Mouse (Mus musculus) kidney, embryonic 15.5 days (tissue): ENCODE measurements at regions not wholly inside any gene's neighbourhood (a gene's known extent, or its start where the extent isn't known, plus 50 kb on each side); places are given as distances from the start of the nearest gene placed in this dataset.
"Not testable (repeated sequence)": the region's sequence is repeated elsewhere in the genome, so short reads cannot be mapped to it uniquely, and the experiment has no call there.

Source experiments
- ATAC-seq: fragments of 200-750 bp; cut with Nextera tagmentation; replicated peaks from 2 replicates; pipeline ENCODE4 v1.8.0; 2017; ENCODE audit warnings: moderate TSS enrichment; ENCODE audit not compliant: low FRiP score
- H3K27ac ChIP-seq: fragments of 300-500 bp; sonication (generic); 2 replicates; pipeline ENCODE4 v1.5.1; 2015; ENCODE audit warnings: mild to moderate bottlenecking, inconsistent platforms
- H3K27me3 ChIP-seq: fragments of 300-500 bp; sonication (generic); 2 replicates; pipeline ENCODE4 v1.6.1; 2015; ENCODE audit warnings: inconsistent platforms
- H3K36me3 ChIP-seq: fragments of 300-500 bp; sonication (generic); 2 replicates; pipeline ENCODE4 v1.6.1; 2015; ENCODE audit warnings: inconsistent platforms
- H3K4me1 ChIP-seq: fragments of 300-500 bp; sonication (generic); 2 replicates; pipeline ENCODE4 v1.6.1; 2015; ENCODE audit warnings: inconsistent platforms
- H3K4me2 ChIP-seq: fragments of 300-500 bp; sonication (generic); 2 replicates; pipeline ENCODE4 v1.6.1; 2015; ENCODE audit warnings: moderate library complexity, mild to moderate bottlenecking, inconsistent platforms
- H3K4me3 ChIP-seq: fragments of 300-500 bp; sonication (generic); replicated peaks from 2 replicates; pipeline ENCODE4 v1.5.1; 2015; ENCODE audit warnings: mild to moderate bottlenecking, inconsistent platforms
- H3K9ac ChIP-seq: fragments of 300-500 bp; sonication (generic); 2 replicates; pipeline ENCODE4 v1.6.1; 2015; ENCODE audit warnings: mild to moderate bottlenecking, inconsistent platforms
- H3K9me3 ChIP-seq: fragments of 300-500 bp; sonication (generic); replicated peaks from 2 replicates; pipeline ENCODE4 v1.6.1; 2016; ENCODE audit warnings: inconsistent platforms
- WGBS: fragments of 180-500 bp; shearing (Covaris S2); methylation state at CpG from one replicate; pipeline ENCODE4 v1.1.7; 2015; ENCODE audit warnings: mixed read lengths; 5-methylcytosine and 5-hydroxymethylcytosine counted together

DNA sequence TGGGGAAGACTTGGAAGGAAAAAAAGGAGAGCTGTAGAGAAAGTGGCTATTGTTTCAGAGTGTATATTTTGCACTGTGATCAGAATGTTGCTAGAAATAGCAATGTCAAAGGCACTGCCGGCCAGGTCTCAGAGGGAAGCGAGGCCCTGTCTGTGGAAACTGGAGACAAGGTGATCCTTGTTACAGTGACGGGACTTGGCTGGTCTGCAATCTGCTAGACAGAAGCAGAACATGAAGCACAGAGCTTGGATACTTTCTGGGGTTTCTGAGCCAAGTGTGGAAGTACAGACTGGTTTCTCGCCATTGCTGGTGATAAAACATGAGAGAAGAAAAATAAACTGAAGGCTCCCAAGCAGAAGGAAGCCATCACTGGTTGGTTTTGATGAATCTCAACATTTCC lies 198.3 kb upstream of the Slc7a14 start:
- H3K9ac ChIP-seq = no peak overlapping the region
- no peak for ATAC-seq
- H3K27ac ChIP-seq = no peak overlapping the region
- H3K9me3 ChIP-seq = no peaks in the 10 kb centered on the region
- 67% methylated on average over 4 of the region's 4 CpGs for WGBS
- no peak overlapping the region for H3K4me2 ChIP-seq
- H3K27me3 ChIP-seq = no peaks in the 10 kb centered on the region
- H3K36me3 ChIP-seq = no peaks in the 10 kb centered on the region
- no peak overlapping the region for H3K4me3 ChIP-seq
- H3K4me1 ChIP-seq = no peaks in the 10 kb centered on the region

DNA sequence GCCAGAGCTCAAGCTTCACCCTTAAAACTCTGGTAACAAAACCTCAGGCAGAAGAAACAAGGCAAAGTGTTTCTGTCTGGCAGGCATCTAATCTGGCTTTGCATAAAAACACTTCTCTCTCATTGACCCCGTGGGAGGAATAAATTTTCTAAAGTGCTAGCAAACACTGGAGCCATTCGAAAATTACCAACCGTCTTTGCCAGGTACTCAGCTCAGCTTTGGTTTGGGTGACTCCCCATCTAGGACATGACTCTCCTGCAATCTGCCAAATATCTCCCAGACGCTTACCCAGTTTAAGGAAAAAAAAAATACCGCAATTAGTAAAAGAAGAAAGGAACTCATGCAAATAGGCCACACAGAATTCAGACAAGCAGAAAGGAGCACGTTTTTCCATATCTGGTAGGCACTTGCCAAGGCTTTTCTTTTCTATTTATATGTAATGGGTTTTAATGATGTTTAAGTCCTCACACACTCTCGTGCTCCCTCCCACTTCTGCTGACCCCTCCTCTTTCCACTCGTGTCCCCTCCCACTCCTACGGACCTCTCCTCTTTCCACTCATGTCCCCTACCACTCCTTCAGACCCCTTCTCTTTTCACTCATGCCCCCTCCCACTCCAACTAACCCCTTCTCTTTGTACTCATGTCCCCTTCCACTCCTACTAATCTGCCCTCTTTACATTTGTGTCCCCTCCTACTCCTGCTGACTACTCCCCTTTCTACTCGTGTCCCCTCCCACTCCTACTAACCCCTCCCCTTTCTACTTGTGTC lies 189.2 kb upstream of the Slc7a14 start:
- Histone ChIP-seq H3K27ac (no peak overlapping the region), H3K4me3 (no peak overlapping the region), H3K4me2 (no peak overlapping the region), H3K4me1 (no peaks in the 10 kb centered on the region), H3K36me3 (no peaks in the 10 kb centered on the region), H3K9ac (no peak overlapping the region), H3K9me3 (peaks cover 11% of the 10 kb centered on the region; the same call in 1 of the 2 replicates), H3K27me3 (no peaks in the 10 kb centered on the region)
- 72% methylated on average over 10 of the region's 10 CpGs for WGBS
- no peak for ATAC-seq

- no peak overlapping the region for H3K27ac ChIP-seq
- no peak overlapping the region for H3K4me2 ChIP-seq
- H3K4me3 ChIP-seq = no peak overlapping the region
- ATAC-seq = no peak
- WGBS = 87% methylated on average over 1 of the region's 1 CpGs
- H3K27me3 ChIP-seq = no peaks in the 10 kb centered on the region
- no peaks in the 10 kb centered on the region for H3K4me1 ChIP-seq
- peaks cover 11% of the 10 kb centered on the region; the same call in 1 of the 2 replicates for H3K9me3 ChIP-seq
- no peaks in the 10 kb centered on the region for H3K36me3 ChIP-seq
- H3K9ac ChIP-seq = no peak overlapping the region
These were observed 185.1 kb upstream of the Slc7a14 start for GRCm38 (mm10) chr3:31495287-31495686.

DNA sequence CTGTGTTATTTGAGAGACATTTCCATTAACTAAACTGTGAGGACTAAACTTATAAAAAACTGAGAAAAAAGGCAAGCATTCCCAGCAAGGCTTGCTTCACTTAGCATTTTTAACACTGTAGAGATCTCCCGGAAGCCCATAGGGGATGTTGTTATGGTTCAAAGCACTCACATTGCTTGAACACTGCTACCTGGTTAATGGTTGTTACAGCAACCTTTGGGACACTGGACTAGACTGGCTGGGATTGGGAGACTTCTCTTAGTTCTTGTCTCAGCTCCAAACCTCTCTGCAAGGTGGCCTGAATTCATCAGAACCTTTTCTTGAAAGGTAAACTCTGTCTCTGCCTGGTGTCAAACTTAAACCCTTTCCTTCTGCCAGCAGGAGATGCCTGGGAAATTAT lies 184.5 kb upstream of the Slc7a14 start:
- H3K4me2 ChIP-seq = no peak overlapping the region
- 74% methylated on average over 1 of the region's 1 CpGs for WGBS
- no peak overlapping the region for H3K9ac ChIP-seq
- no peak overlapping the region for H3K4me3 ChIP-seq
- ATAC-seq = no peak
- H3K9me3 ChIP-seq = peaks cover 11% of the 10 kb centered on the region; the same call in 1 of the 2 replicates
- no peaks in the 10 kb centered on the region for H3K4me1 ChIP-seq
- no peaks in the 10 kb centered on the region for H3K36me3 ChIP-seq
- no peaks in the 10 kb centered on the region for H3K27me3 ChIP-seq
- H3K27ac ChIP-seq = no peak overlapping the region

DNA sequence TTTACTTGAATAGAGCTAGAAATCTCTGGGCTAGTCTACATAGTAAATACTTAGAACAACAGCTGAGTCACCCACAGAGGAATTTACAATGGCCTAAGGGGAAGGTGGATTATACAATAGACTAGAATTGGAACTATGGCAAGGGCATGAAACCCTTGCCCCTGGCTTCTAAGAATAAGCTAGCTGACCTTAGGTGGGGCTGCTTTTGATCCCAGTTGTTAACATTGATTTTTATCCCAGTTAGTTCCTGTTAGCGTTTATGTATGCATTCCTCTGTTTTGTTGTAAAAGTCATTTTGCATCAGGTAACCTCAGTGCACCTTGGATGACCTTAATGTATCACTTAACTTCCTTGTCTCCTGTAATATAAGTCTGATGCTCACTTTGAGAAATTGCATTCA lies 181.6 kb upstream of the Slc7a14 start:
- ATAC-seq, H3K27me3 ChIP-seq, H3K9me3 ChIP-seq, H3K4me1 ChIP-seq, H3K36me3 ChIP-seq, H3K27ac ChIP-seq, H3K9ac ChIP-seq, H3K4me2 ChIP-seq, H3K4me3 ChIP-seq: not testable (repeated sequence)
- WGBS = 100% methylated on average over 1 of the region's 1 CpGs

- H3K9me3 ChIP-seq = no peaks in the 10 kb centered on the region
- ATAC-seq = no peak
- no peaks in the 10 kb centered on the region for H3K36me3 ChIP-seq
- no peak overlapping the region for H3K9ac ChIP-seq
- H3K27me3 ChIP-seq = no peaks in the 10 kb centered on the region
- 86% methylated on average over 6 of the region's 6 CpGs for WGBS
- H3K4me1 ChIP-seq = no peaks in the 10 kb centered on the region
- H3K4me2 ChIP-seq = no peak overlapping the region
- H3K4me3 ChIP-seq = no peak overlapping the region
- H3K27ac ChIP-seq = no peak overlapping the region
These were observed 177.4 kb upstream of the Slc7a14 start for GRCm38 (mm10) chr3:31487596-31487995.

DNA sequence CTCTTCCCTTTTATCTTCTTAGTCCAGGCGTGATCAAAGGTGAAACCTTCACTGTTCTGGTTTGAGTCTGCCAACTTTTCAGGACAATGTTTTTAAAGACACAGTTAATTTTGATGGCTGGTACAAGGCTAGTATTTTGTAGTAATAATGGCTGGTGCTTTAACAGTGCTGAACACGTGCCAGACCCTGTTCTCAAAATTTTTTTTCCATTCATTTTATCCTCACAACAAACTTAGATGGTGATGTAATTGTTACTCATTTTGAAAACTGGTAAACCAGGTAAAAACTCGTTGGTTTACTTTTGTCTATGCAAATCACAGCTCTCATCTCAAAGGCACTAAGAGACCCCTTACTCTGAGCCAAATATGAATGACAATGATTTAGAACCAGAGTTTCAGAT lies 171.8 kb upstream of the Slc7a14 start:
- H3K9ac ChIP-seq = no peak overlapping the region
- H3K36me3 ChIP-seq = no peaks in the 10 kb centered on the region
- H3K4me2 ChIP-seq = no peak overlapping the region
- H3K9me3 ChIP-seq = no peaks in the 10 kb centered on the region
- H3K4me3 ChIP-seq = no peak overlapping the region
- no peaks in the 10 kb centered on the region for H3K27me3 ChIP-seq
- no peak for ATAC-seq
- no peak overlapping the region for H3K27ac ChIP-seq
- no peaks in the 10 kb centered on the region for H3K4me1 ChIP-seq
- WGBS = 63% methylated on average over 3 of the region's 3 CpGs

DNA sequence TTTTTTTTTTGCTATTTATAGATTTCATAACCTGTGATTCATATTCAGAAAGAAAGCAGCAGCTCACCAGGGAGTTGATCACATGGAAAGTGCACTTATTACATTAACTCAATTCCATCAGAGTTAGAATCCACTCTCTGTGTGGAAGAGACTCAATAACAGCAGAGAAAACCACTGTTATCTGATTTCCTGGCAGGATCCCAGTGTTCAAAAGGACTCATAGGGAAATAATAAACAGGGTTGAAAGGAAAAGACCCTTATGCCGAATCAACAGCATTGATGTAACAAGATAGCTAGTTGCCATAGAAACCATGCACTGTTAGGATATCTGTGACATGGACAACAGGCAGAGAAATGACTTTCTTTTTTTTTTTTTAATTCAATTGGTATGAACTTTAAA lies 157.7 kb upstream of the Slc7a14 start:
- no peaks in the 10 kb centered on the region for H3K27me3 ChIP-seq
- no peak overlapping the region for H3K27ac ChIP-seq
- no peaks in the 10 kb centered on the region for H3K4me1 ChIP-seq
- H3K4me2 ChIP-seq = no peak overlapping the region
- WGBS = 16% methylated on average over 1 of the region's 1 CpGs
- no peaks in the 10 kb centered on the region for H3K36me3 ChIP-seq
- no peak overlapping the region for H3K4me3 ChIP-seq
- ATAC-seq = no peak
- H3K9ac ChIP-seq = no peak overlapping the region
- H3K9me3 ChIP-seq = no peaks in the 10 kb centered on the region

GRCm38 (mm10) chr3:31464260-31464659 lies 154.1 kb upstream of the Slc7a14 start:
- Histone ChIP-seq H3K9ac (no peak overlapping the region), H3K4me1 (no peaks in the 10 kb centered on the region), H3K4me2 (no peak overlapping the region), H3K4me3 (no peak overlapping the region), H3K36me3 (no peaks in the 10 kb centered on the region), H3K27ac (no peak overlapping the region), H3K9me3 (no peaks in the 10 kb centered on the region), H3K27me3 (no peaks in the 10 kb centered on the region)
- WGBS = 77% methylated on average over 4 of the region's 4 CpGs
- ATAC-seq = no peak

DNA sequence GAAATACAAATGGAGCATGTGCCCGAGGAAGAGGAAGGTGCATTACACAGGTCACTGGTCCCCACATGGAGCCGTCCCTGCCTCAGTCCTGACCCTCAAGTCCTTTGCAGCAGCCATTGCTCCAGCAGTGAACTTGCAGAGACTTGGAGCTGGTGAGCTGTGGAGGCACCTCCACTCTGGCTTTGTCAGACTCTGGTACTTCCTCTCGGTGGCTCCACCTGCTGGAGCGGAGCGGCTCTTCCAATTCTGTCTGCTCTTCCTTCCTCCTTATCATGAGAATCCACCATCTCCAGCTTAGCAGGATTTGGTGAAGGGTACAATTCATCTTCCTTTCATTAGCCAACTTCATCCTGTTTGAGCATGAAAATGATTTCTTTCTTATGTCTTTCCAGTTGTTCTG lies 149.3 kb upstream of the Slc7a14 start:
- Histone ChIP-seq H3K4me2 (no peak overlapping the region), H3K9me3 (no peaks in the 10 kb centered on the region), H3K4me3 (no peak overlapping the region), H3K36me3 (no peaks in the 10 kb centered on the region), H3K4me1 (no peaks in the 10 kb centered on the region), H3K9ac (no peak overlapping the region), H3K27me3 (no peaks in the 10 kb centered on the region), H3K27ac (no peak overlapping the region)
- WGBS = 56% methylated on average over 5 of the region's 5 CpGs
- 0 out of 2 replicates have a peak, but pooled peaks have one; percentile 40 for ATAC-seq

DNA sequence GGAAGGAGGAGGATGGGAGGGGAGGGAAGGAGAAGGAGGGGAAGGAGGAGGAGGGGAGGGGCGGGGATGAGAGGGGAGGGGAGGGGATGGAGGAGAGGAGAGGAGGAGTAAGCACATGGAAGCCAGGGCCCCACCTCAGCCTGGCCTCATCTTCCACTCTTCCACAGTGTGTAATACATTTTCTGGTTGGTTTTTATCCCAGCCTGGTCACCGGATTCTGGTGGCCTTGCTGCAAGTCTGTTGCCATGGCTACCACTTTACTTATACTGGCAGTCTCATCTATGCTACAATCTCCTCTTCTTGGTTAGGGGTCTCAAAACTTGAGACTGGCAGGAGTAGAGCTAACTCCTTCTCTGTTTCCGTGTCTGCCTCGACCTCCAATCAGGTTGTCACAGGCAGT lies 147.8 kb upstream of the Slc7a14 start:
- Histone ChIP-seq H3K9ac (no peak overlapping the region), H3K9me3 (no peaks in the 10 kb centered on the region), H3K27me3 (no peaks in the 10 kb centered on the region), H3K4me1 (no peaks in the 10 kb centered on the region), H3K27ac (no peak overlapping the region), H3K4me2 (no peak overlapping the region), H3K36me3 (no peaks in the 10 kb centered on the region), H3K4me3 (no peak overlapping the region)
- 64% methylated on average over 3 of the region's 4 CpGs for WGBS
- ATAC-seq = no peak; the same call in 1 of the 2 replicates

GRCm38 (mm10) chr3:31455031-31455430 lies 144.9 kb upstream of the Slc7a14 start:
- no peak for ATAC-seq
- H3K9ac ChIP-seq = no peak overlapping the region
- H3K27me3 ChIP-seq = no peaks in the 10 kb centered on the region
- H3K9me3 ChIP-seq = no peaks in the 10 kb centered on the region
- no peak overlapping the region for H3K4me2 ChIP-seq
- no peaks in the 10 kb centered on the region for H3K4me1 ChIP-seq
- H3K36me3 ChIP-seq = no peaks in the 10 kb centered on the region
- H3K4me3 ChIP-seq = no peak overlapping the region
- H3K27ac ChIP-seq = no peak overlapping the region
- 82% methylated on average over 5 of the region's 5 CpGs for WGBS

- 83% methylated on average over 1 of the region's 1 CpGs for WGBS
- Histone ChIP-seq H3K36me3 (no peaks in the 10 kb centered on the region), H3K4me1 (no peaks in the 10 kb centered on the region), H3K4me2 (no peak overlapping the region), H3K9me3 (0 out of 2 replicates have a peak, but pooled peaks cover 9% of the 10 kb centered on the region), H3K9ac (no peak overlapping the region), H3K27me3 (no peaks in the 10 kb centered on the region), H3K27ac (no peak overlapping the region), H3K4me3 (no peak overlapping the region)
- no peak for ATAC-seq
These were observed 134.7 kb upstream of the Slc7a14 start for GRCm38 (mm10) chr3:31444861-31445260.
